Mouse (Mus musculus) ES-Bruce4 (cell line): ENCODE data around the gene Pde9a.

ENCODE experiments used
- CTCF ChIP-seq: IDR thresholded peaks from one replicate; pipeline ENCODE4 v1.8.1; 2011; ENCODE audit warnings: low read depth, low read length
- EP300 ChIP-seq: IDR thresholded peaks from 2 replicates; pipeline ENCODE4 v1.6.1; 2011; ENCODE audit warnings: low read depth, low read length; ENCODE audit not compliant: insufficient read depth

GRCm38 (mm10) chr17:31439978-31440377 is 54.0 kb downstream of the Pde9a start:
- TF ChIP-seq EP300 (no peak), CTCF (no peak)
